Mouse (Mus musculus) ovary, postnatal 14 days (tissue): Measurements from ENCODE around the gene Ctps2.

Experiments used
- DNase-seq: peaks from one replicate; pipeline ENCODE4 v3.0.0; 2022; ENCODE audit warnings: low spot score

The Ctps2 gene

DNA sequence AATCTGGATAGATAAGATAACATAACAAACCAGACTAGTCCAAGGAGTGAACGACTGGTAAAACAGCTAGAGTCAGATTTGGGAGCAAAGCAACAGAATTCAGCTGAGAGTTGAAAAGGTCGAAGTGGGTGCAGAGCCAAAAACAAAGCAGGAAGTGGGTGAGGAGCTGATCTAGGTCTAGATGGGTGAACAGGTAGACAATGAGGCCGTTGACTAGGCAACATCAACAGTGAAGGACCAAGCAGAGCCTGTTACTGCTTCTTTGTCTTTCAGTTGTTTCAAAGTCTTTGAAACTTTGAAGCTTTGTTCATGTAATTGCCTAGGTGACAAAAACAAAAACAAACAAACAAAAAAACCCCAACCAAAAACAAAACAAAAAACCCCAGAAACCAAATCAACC is 75.2 kb downstream of the Ctps2 start:
- DNase-seq, result no peak

DNA sequence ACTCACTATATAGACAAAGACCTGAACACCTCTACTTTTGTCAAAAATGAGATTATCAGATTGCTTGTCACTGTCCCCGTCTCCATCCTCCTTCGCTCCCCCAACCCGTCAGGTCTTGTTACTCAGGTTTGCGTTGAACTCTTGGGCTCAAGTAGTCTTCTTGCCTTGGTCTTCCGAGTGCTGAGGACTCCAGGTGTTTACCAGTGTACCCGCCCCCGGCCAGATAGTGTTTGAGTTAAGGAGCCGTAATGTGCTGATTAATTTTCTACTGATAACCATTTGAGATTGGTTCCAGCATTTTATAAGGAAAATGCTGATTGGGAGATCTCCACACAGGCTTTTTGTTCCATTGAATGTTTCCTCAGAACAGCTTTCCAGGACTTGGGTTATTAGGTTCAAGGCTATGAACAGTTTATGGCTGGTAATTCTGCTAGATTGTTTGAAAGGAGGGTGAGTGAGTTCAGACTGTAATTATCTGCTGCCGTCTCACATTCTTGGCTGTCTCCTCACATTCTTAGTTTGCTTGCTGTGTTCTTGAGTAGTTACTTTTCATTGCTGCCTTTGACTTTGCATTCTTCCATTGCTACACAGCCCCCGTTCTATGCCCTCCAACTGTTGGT is 85.9 kb downstream of the Ctps2 start:
- DNase-seq, result no peak

DNA sequence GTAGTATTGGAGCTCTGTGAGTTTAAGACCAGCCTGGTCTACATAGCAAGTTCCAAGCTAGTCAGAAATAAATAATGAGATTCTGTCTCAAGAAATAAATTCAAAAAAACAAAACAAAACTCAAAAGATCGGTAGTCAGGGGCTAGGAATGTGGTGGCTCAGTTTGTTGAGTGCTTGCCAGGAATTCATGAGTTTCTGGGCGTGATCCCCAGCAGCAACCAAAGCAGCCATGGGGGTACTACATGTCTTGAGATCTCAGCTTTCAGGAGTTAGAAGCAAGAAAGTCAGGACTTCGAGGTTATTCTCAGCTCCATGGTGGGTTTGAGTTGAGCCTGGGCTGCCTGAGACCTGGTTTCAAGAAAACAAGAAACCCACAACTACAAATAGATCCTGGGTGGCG is 90.4 kb downstream of the Ctps2 start:
- DNase-seq, result no peak

DNA sequence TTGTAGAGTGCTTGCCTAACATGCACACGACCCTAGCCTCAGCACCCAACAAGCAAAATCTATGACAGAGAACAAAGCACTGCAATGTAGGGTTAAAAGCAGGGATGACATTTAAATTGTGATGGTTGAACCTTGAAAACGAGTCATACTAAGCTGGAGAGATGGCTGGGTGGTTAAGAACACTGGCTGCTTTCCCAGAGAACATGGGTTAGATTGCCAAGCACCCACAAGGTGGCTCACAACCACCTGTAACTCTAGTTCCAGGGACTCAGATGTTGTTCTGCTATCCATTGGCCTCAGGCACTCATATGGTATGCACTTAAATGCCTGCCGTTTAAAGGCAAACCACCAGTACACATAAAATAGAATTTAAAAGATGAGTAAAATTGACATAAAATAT is 91.1 kb downstream of the Ctps2 start:
- no peak for DNase-seq

DNA sequence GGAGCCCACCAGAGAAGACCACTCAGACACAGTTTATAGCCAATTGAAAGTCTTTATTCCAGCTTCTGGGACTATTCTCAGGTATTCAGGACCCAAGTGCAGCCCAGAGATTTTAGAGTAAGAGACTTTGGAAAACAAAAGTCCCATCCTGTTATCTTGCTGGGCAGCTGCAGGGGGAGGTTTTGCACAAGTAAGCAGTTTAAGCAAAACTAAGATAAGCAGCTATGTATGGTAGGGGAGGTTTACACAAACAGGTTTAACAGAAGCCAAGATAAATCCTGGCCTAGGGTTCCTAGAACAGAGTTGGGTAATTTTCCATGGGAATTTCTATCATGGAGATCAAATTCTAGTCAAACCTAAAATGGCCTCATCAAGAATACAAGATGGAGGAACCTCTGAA is 126.8 kb downstream of the Ctps2 start:
- DNase-seq, result no peak

DNA sequence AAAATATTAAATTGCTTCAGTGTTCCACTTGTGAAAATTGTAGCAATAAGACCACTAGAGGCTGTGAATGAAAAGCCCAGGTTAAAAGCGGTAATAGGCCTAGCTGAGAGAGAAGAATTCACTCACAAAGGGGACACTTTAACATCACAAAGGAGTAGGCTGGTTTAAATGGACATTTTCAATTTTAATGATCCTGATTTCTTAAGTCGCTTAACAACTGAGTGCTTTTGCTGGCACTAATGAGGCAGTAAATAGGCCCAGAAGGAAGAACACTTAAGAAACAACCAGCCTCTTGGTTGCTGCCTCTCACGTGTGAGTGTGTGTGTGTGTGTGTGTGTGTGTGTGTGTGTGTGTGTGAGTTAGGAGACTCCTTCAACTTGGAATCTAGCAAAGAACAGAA is 137.7 kb downstream of the Ctps2 start:
- no peak for DNase-seq

DNA sequence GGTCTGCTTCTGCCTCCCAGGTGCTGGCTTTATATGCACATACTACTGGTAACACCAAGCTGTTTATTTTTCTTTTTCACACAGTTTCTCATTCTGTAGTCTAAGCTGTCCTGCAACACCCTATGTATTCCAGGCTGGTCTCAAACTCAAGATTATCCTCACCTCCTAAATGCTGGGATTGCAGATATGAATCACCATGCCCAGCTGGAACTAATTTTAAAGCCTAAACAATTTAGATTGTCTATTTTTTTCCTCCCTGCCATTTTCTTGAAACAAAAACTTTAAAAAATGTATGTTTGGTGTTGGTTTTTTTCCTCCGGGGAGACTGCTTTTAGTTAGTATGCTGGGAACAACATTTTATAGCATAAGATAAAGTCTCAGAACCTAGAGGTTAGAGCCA is 141.7 kb downstream of the Ctps2 start:
- no peak for DNase-seq

DNA sequence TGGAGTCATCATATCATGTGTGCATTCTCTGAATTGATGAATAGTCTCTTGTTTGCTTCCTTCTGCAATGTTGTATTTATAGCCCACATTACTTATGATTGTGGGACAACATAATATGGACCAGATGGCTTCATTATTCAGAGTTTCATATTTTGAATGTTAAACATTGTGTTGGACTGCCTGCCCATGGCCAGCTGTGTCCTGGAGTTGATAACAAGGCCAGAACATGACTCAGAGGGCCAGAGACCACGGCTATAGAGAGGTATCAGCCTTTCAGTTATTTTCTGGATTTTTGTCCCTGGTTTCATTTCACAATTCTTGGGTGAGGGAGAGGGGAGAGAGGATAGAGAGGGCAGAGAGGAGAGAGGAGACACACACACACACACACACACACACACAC is 162.9 kb downstream of the Ctps2 start:
- DNase-seq, result no peak
